Mouse (Mus musculus): ENCODE measurements around the gene Rcc1l. TPM values are rescaled to one million over a fixed set of nuclear protein-coding genes. Genes with fewer than 3 reads are reported as not detected.

The Rcc1l gene
- polyA plus RNA-seq (2015; fragmentation: Nextera tagmentation; extraction: Ambion mirVana), result 20.7 and 25.6 TPM in 2 replicates

DNA sequence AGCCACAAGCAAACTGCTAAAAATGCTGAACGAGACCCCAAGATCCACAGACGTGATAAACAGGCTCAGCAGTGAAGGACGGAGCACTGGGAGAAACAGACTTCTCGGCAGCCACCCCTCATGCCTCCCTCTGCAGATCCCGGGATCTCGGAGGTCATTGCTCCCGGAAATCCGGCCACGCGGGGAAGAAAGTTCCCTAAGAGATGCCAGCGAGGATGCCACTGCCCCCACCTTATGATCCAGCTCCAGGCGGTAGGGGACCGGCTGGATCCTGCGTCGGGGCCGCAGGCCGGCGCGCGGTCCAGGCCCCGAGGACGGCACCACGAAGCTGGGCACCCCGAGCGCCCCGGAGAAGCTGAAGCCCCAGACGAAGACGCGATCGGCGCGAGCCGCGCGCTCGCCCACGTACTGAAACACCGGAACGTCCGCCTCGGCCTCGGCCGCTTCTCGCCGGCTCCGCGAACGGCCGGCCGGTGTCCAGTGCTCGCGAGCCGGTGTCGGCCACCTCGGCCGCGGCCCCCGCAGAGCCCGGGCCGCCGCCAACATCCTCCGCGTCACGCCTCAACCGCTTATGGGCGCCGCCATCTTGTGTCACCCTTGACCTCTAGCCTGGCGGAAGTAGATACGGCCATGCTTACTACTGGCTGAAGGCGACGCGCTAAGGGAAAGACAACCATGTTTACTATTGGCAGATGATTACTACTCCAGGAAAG, at the start of gene Rcc1l:
Rcc1l (minus strand) TSS at position 606 of the 713 bp plus-strand sequence.
- H3K27ac ChIP-seq (ENCODE audit: low read length), result peak within 1 kb of the TSS; percentile 83
- under 1% methylated on average over 71 of the region's 72 CpGs for WGBS
- peak; percentile 93 for ATAC-seq (ENCODE audit: insufficient read depth, low FRiP score)
- H3K4me3 ChIP-seq (replicated peaks; ENCODE audit: low read length), result peak within 1 kb of the TSS; percentile 89
- no peaks in the 10 kb centered on the region for H3K9me3 ChIP-seq (replicated peaks; ENCODE audit: control insufficient read depth, low read length)
- H3K9ac ChIP-seq (ENCODE audit: low read length), result peak within 1 kb of the TSS; percentile 82
- no peaks in the 10 kb centered on the region for H3K27me3 ChIP-seq (ENCODE audit: control insufficient read depth, insufficient read depth, low read length)
- no peaks in the 10 kb centered on the region for H3K36me3 ChIP-seq (ENCODE audit: control insufficient read depth, insufficient read depth, low read length)
- peak within 1 kb of the TSS; percentile 87 for H3K4me2 ChIP-seq (ENCODE audit: low read depth, low read length)
- H3K4me1 ChIP-seq (ENCODE audit: control insufficient read depth, insufficient read depth, low read length), result peaks cover 10% of the 10 kb centered on the region

DNA sequence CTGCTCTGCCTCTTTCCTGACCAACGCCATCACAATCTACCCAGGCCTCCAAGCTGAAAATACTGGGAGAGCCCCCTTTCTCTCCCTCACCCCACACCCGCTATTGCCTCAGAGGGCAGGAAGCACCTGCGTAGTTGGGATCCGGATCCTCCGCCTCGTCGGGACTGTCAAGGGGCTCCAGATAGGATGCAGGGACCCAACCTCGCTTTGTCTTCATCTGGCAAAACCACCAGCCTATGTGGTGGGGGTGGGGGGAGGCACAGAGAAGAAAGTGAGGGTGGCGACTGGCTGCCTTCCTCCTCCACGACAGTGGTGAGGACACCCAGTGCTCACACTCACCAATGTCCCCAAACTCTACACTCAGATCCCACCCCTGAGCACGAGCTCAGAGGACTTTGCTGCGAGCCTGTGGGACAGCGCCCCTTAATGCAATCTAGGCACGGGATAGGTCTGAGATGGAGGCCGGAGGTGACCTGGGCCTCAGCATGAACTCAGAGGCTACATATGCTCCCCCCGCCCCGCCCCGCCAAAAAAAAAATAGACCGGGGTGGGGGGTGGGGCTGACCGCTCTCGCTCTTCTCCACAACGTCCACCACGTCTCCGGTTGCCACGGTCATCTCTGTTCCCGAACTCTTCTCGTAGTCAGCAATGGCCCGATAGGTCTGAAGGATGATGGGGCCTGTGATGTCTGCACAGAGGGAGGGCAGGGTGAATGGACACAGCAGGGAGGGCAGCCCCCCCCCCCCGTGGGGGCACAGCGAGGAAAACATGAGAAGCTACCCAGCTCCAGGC, 48.7 kb upstream of the Rcc1l start:
- Histone ChIP-seq H3K36me3 (ENCODE audit: control insufficient read depth, insufficient read depth, low read length) (no peaks in the 10 kb centered on the region), H3K4me1 (ENCODE audit: control insufficient read depth, insufficient read depth, low read length) (peaks cover 8% of the 10 kb centered on the region; the same call in 1 of the 2 replicates), H3K4me3 (replicated peaks; ENCODE audit: low read length) (no peak overlapping the region), H3K4me2 (ENCODE audit: low read depth, low read length) (no peak overlapping the region; the same call in 1 of the 2 replicates), H3K9me3 (replicated peaks; ENCODE audit: control insufficient read depth, low read length) (no peaks in the 10 kb centered on the region), H3K9ac (ENCODE audit: low read length) (no peak overlapping the region), H3K27ac (ENCODE audit: low read length) (no peak overlapping the region), H3K27me3 (ENCODE audit: control insufficient read depth, insufficient read depth, low read length) (peaks cover 5% of the 10 kb centered on the region; the same call in 1 of the 2 replicates)
- 74% methylated on average over 30 of the region's 30 CpGs for WGBS
- ATAC-seq (ENCODE audit: insufficient read depth, low FRiP score), result no peak

DNA sequence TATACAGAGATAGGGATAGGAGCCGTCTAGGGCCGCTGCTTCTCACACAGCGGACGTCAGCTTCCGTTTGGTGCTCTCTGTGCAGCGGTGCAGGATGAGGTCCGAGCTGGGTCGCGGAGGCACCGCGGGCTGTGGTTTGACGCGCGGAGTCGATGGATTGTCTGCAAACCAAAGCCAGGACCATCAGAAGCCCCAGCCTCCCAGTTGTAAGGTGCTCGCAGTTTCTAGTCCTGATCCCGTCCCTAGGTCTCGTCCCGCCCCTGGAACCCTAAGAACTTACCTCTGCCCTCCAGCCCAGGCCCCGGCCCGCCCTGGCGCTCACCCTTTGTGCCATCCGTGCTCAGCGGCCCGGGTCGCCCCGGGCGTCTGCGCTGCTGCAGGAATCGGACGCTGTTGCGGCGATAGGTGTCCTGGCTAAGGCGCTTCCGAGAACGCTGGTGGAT, 45.2 kb upstream of the Rcc1l start:
- WGBS, result 5% methylated on average over 36 of the region's 36 CpGs

DNA sequence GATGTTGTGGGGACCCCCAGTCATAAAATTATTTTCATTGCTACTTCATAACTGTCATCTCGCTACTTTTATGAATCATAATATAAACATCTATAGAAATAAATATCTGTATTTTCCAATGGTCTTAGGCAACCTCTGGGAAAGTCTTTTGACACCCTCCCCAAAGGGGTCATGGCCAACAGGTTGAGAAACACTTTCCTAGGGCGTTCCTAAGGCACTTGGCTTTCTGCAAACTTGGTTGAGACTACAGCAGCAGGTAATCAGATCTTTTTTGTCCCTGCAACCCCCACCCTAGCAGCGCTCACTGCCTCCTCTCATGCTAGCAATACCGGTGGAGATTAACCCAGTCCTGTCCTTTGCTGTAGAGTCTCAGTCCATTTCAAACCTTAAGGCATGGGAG, 44.7 kb upstream of the Rcc1l start:
- Histone ChIP-seq H3K4me2 (ENCODE audit: low read depth, low read length) (peak overlapping the region; percentile 65), H3K36me3 (ENCODE audit: control insufficient read depth, insufficient read depth, low read length) (peaks cover 4% of the 10 kb centered on the region; the same call in 1 of the 2 replicates), H3K27ac (ENCODE audit: low read length) (no peak overlapping the region), H3K27me3 (ENCODE audit: control insufficient read depth, insufficient read depth, low read length) (peaks cover 5% of the 10 kb centered on the region; the same call in 1 of the 2 replicates), H3K9me3 (replicated peaks; ENCODE audit: control insufficient read depth, low read length) (no peaks in the 10 kb centered on the region), H3K4me3 (replicated peaks; ENCODE audit: low read length) (0 out of 2 replicates have a peak overlapping the region, but pooled peaks have one; percentile 32), H3K4me1 (ENCODE audit: control insufficient read depth, insufficient read depth, low read length) (peaks cover 8% of the 10 kb centered on the region; the same call in 1 of the 2 replicates), H3K9ac (ENCODE audit: low read length) (no peak overlapping the region)
- no peak for ATAC-seq (ENCODE audit: insufficient read depth, low FRiP score)
- 32% methylated on average over 4 of the region's 4 CpGs for WGBS

More for the DNA sequence above, 45.2 kb upstream of the Rcc1l start:
- H3K36me3 ChIP-seq (ENCODE audit: control insufficient read depth, insufficient read depth, low read length), result 0 out of 2 replicates have a peak, but pooled peaks cover under 1% of the 10 kb centered on the region
- no peak for ATAC-seq (ENCODE audit: insufficient read depth, low FRiP score)
- no peaks in the 10 kb centered on the region for H3K9me3 ChIP-seq (replicated peaks; ENCODE audit: control insufficient read depth, low read length)
- peaks cover 5% of the 10 kb centered on the region; the same call in 1 of the 2 replicates for H3K27me3 ChIP-seq (ENCODE audit: control insufficient read depth, insufficient read depth, low read length)
- H3K27ac ChIP-seq (ENCODE audit: low read length), result no peak overlapping the region
- H3K9ac ChIP-seq (ENCODE audit: low read length), result peak overlapping the region; percentile 70
- H3K4me3 ChIP-seq (replicated peaks; ENCODE audit: low read length), result peak overlapping the region; percentile 32
- peak overlapping the region; percentile 65 for H3K4me2 ChIP-seq (ENCODE audit: low read depth, low read length)
- H3K4me1 ChIP-seq (ENCODE audit: control insufficient read depth, insufficient read depth, low read length), result peaks cover 8% of the 10 kb centered on the region; the same call in 1 of the 2 replicates

DNA sequence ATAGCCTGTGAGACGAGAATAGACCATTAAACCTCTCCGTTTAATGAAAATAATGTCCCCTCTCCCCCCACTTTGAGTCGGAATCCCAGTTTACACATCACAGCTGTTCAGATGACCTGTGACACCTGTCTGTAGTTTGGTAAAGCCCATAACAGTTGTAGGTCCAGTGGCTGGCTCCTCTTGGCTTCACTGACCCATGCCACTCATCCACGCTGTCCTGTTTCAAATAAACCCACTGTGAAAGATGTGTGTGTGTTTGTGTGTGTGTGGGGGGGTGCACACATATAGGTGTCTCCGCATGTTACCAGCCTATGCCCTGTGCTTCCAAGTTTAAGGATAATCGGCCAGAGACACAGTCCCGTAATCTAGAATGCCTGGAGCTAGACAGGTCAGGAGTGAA, 41.3 kb upstream of the Rcc1l start:
- no peak for ATAC-seq (ENCODE audit: insufficient read depth, low FRiP score)

DNA sequence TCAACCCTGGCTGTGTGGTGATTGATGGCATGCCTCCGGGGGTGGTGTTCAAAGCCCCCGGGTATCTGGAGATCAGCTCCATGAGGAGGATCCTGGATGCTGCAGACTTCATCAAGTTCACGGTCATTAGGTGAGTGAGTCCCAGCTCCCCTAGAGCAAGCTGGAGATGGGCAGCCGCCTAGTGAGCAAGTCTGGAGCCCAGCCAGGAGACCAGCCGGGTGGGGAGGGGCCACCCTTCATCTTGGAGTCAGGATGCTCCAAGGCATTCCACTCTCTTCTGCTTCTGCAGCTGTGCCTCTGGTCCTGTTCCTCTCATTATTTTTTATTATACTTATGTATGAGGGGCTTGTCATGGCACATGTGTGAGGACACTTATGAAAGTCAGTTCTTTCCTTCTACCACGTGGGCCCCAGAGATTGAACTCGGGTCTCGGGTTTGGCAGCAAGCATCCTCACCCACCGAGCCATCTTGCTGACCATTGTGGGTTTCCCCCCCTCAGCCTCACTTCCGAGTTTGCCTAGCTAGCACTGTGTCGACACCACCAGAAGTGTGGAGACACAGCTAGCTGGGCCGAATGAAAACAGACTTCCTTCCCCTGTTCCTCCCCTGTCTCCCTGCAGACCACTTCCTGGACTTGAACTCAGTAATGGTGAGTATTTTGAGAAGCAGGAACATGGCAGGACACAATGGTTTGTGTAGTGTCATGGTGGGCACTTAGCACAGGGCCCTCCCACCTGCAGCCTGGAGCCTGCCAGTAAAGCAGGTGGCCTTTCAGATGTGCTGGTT, 37.6 kb upstream of the Rcc1l start:
- H3K27me3 ChIP-seq (ENCODE audit: control insufficient read depth, insufficient read depth, low read length), result no peaks in the 10 kb centered on the region
- H3K4me3 ChIP-seq (replicated peaks; ENCODE audit: low read length), result no peak overlapping the region
- peaks cover 4% of the 10 kb centered on the region; the same call in 1 of the 2 replicates for H3K36me3 ChIP-seq (ENCODE audit: control insufficient read depth, insufficient read depth, low read length)
- no peak overlapping the region for H3K4me2 ChIP-seq (ENCODE audit: low read depth, low read length)
- H3K27ac ChIP-seq (ENCODE audit: low read length), result no peak overlapping the region
- H3K9ac ChIP-seq (ENCODE audit: low read length), result no peak overlapping the region
- no peaks in the 10 kb centered on the region for H3K9me3 ChIP-seq (replicated peaks; ENCODE audit: control insufficient read depth, low read length)
- WGBS, result 61% methylated on average over 12 of the region's 12 CpGs
- no peak for ATAC-seq (ENCODE audit: insufficient read depth, low FRiP score)
- H3K4me1 ChIP-seq (ENCODE audit: control insufficient read depth, insufficient read depth, low read length), result peaks cover 7% of the 10 kb centered on the region

More for the DNA sequence above, 41.3 kb upstream of the Rcc1l start:
- WGBS, result 78% methylated on average over 7 of the region's 7 CpGs
- peaks cover 4% of the 10 kb centered on the region; the same call in 1 of the 2 replicates for H3K36me3 ChIP-seq (ENCODE audit: control insufficient read depth, insufficient read depth, low read length)
- no peak overlapping the region for H3K4me2 ChIP-seq (ENCODE audit: low read depth, low read length)
- peaks cover 8% of the 10 kb centered on the region; the same call in 1 of the 2 replicates for H3K4me1 ChIP-seq (ENCODE audit: control insufficient read depth, insufficient read depth, low read length)
- no peak overlapping the region for H3K27ac ChIP-seq (ENCODE audit: low read length)
- no peak overlapping the region for H3K4me3 ChIP-seq (replicated peaks; ENCODE audit: low read length)
- no peaks in the 10 kb centered on the region for H3K9me3 ChIP-seq (replicated peaks; ENCODE audit: control insufficient read depth, low read length)
- no peak overlapping the region for H3K9ac ChIP-seq (ENCODE audit: low read length)
- peaks cover 5% of the 10 kb centered on the region; the same call in 1 of the 2 replicates for H3K27me3 ChIP-seq (ENCODE audit: control insufficient read depth, insufficient read depth, low read length)

DNA sequence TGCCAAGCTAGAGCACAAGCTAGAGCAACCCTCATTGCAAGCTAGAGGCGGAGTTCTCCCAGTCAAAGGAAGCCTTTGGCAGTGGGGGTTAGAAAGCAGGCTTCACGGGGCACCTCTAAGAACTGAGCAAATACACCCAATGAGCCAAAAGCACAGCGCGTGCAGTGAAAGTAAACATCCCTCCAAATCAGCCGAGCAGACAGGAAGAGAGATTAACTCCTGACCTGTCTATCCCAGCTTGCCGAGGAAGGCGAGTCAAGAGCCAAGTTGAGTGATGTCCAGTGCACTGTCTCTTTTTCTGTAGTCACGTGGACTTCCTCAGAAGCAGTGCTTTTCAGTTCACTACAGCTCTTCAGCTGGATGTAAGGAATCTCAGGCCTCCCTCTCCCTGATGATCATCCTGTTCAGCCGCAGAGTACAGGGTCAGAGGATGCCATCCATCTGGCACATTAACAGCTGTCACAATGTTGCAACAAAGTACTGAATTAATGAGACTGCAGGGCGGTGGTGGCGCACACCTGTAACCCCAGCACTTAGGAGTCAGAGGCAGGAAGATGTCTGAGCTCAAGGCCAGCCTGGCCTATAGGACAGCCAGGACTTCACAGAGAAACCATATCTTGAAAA, 33.5 kb upstream of the Rcc1l start:
- H3K4me1 ChIP-seq (ENCODE audit: control insufficient read depth, insufficient read depth, low read length), result peaks cover 7% of the 10 kb centered on the region
- 10% methylated on average over 11 of the region's 11 CpGs for WGBS
- H3K4me2 ChIP-seq (ENCODE audit: low read depth, low read length), result no peak overlapping the region
- peak; percentile 60; the same call in 1 of the 2 replicates for ATAC-seq (ENCODE audit: insufficient read depth, low FRiP score)
- no peaks in the 10 kb centered on the region for H3K9me3 ChIP-seq (replicated peaks; ENCODE audit: control insufficient read depth, low read length)
- no peak overlapping the region for H3K4me3 ChIP-seq (replicated peaks; ENCODE audit: low read length)
- no peaks in the 10 kb centered on the region for H3K27me3 ChIP-seq (ENCODE audit: control insufficient read depth, insufficient read depth, low read length)
- H3K27ac ChIP-seq (ENCODE audit: low read length), result no peak overlapping the region
- no peaks in the 10 kb centered on the region for H3K36me3 ChIP-seq (ENCODE audit: control insufficient read depth, insufficient read depth, low read length)
- H3K9ac ChIP-seq (ENCODE audit: low read length), result no peak overlapping the region

DNA sequence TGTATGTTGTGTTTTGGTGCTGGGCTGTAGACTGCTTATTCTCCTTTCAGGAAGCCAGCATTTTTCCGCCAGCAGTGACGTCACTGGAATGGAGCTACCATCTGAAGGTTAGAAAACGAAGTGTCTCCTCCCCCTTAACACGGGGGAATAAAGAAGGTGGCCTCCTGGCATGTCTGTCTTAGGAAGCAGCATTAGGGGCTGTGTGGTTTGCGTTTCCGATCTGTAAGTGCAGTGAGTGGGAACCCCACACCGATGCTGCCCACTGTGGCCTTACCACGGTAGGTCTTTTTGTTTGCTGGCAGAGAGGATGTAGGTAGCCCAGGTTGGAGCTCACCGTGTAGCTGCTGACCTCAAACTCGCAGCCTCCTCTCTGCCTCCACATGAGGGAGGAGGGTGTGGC, 30.1 kb upstream of the Rcc1l start:
- no peak for ATAC-seq (ENCODE audit: insufficient read depth, low FRiP score)
- H3K9me3 ChIP-seq (replicated peaks; ENCODE audit: control insufficient read depth, low read length), result no peaks in the 10 kb centered on the region
- H3K27ac ChIP-seq (ENCODE audit: low read length), result no peak overlapping the region
- 0 out of 2 replicates have a peak, but pooled peaks cover 3% of the 10 kb centered on the region for H3K36me3 ChIP-seq (ENCODE audit: control insufficient read depth, insufficient read depth, low read length)
- no peak overlapping the region for H3K4me2 ChIP-seq (ENCODE audit: low read depth, low read length)
- H3K27me3 ChIP-seq (ENCODE audit: control insufficient read depth, insufficient read depth, low read length), result no peaks in the 10 kb centered on the region
- H3K4me1 ChIP-seq (ENCODE audit: control insufficient read depth, insufficient read depth, low read length), result peaks cover 7% of the 10 kb centered on the region
- no peak overlapping the region for H3K9ac ChIP-seq (ENCODE audit: low read length)
- 82% methylated on average over 10 of the region's 10 CpGs for WGBS
- H3K4me3 ChIP-seq (replicated peaks; ENCODE audit: low read length), result no peak overlapping the region
